14 mouse cellular contexts compared by ENCODE assay signal in genomic region chr2:31961791-31962222, GRCm38 (mm10). TPM values are rescaled to one million over a fixed set of nuclear protein-coding genes. Genes with fewer than 3 reads are reported as not detected.
A peak's percentile ranks its signal among the peaks of the same experiment; 100 is the strongest.
DNase-seq lines count a peak whose midpoint lies in the region; ATAC-seq and TF ChIP-seq lines count a peak whose summit lies in the region.
"Had no signal": no experiment of that assay in that cellular context is flagged by ENCODE, and none has a peak within 500 bp of the region (broad histone marks: within the 10 kb centered on the region; RNA-seq: fewer than 3 reads in every experiment).

No protein-coding gene starts in this region.

- H3K4me3 ChIP-seq in embryonic facial prominence, embryonic 10.5 days: no peak overlapping the region
- H3K4me3 ChIP-seq in hindbrain, embryonic 15.5 days: no peak overlapping the region
- H3K4me3 ChIP-seq in cerebellum, adult 2 months (replicated peaks; ENCODE audit: insufficient read depth, low read depth, low read length): no peak overlapping the region
- H3K4me3 ChIP-seq: megakaryocyte, embryonic 14.5 days had no signal

- 61% methylated on average over 4 of the region's 4 CpGs for WGBS in embryonic facial prominence, embryonic 10.5 days
- WGBS in hindbrain, embryonic 15.5 days: 66% methylated on average over 4 of the region's 4 CpGs
- WGBS in cerebellum, adult 2 months: 58% methylated on average over 4 of the region's 4 CpGs

- no peak overlapping the region for H3K9ac ChIP-seq in hindbrain, embryonic 15.5 days

- TF ChIP-seq POLR2A in cerebellum, adult 2 months (IDR thresholded peaks at IDR 0.05; ENCODE audit: borderline replicate concordance, insufficient read depth, low read length): no peak

- ATAC-seq in hindbrain, embryonic 15.5 days (ENCODE audit: low FRiP score, low read depth): no peak

- peaks cover 94% of the 10 kb centered on the region for H3K36me3 ChIP-seq in embryonic facial prominence, embryonic 10.5 days (replicated peaks)
- no peaks in the 10 kb centered on the region for H3K36me3 ChIP-seq in hindbrain, embryonic 15.5 days
- H3K36me3 ChIP-seq: G1E had no signal

- no peaks in the 10 kb centered on the region for H3K9me3 ChIP-seq in embryonic facial prominence, embryonic 10.5 days
- H3K9me3 ChIP-seq in hindbrain, embryonic 15.5 days: no peaks in the 10 kb centered on the region
- H3K9me3 ChIP-seq: G1E; megakaryocyte, embryonic 14.5 days had no signal

- peak; percentile 84 for DNase-seq in A20 (ENCODE audit: low read depth, low spot score)
- no peak for DNase-seq in embryonic facial prominence, embryonic 10.5 days (ENCODE audit: low spot score)
- DNase-seq in kidney, postnatal 36 days: peak; percentile 62 to 69
- no peak for DNase-seq in gastrocnemius, postnatal 36 days
- DNase-seq in right cerebral cortex, adult 2 months (ENCODE audit: low spot score in 2 of 2): no peak
- DNase-seq in left cerebral cortex, postnatal 14 days (ENCODE audit: low spot score in 2 of 2): no peak
- DNase-seq in cerebellum, adult 2 months: no peak
- DNase-seq: adrenal gland, postnatal 36 days; gastrocnemius, postnatal 14 days; right cerebral cortex, postnatal 4 days; thymus, postnatal 25 days had no signal

- peaks cover 31% of the 10 kb centered on the region for H3K4me1 ChIP-seq in embryonic facial prominence, embryonic 10.5 days
- peaks cover 26% of the 10 kb centered on the region for H3K4me1 ChIP-seq in hindbrain, embryonic 15.5 days (replicated peaks)
- peaks cover 16% of the 10 kb centered on the region for H3K4me1 ChIP-seq in cerebellum, adult 2 months (ENCODE audit: control insufficient read depth, insufficient read depth, low read length)

- H3K27me3 ChIP-seq in embryonic facial prominence, embryonic 10.5 days (replicated peaks; ENCODE audit: low read depth, poor library complexity, severe bottlenecking): no peaks in the 10 kb centered on the region
- no peaks in the 10 kb centered on the region for H3K27me3 ChIP-seq in hindbrain, embryonic 15.5 days
- H3K27me3 ChIP-seq in cerebellum, adult 2 months (ENCODE audit: control insufficient read depth, insufficient read depth, low read length): no peaks in the 10 kb centered on the region

- peak overlapping the region; percentile 70; the same call in 1 of the 2 replicates for H3K27ac ChIP-seq in embryonic facial prominence, embryonic 10.5 days (replicated peaks)
- peak overlapping the region; percentile 80 for H3K27ac ChIP-seq in hindbrain, embryonic 15.5 days (replicated peaks)
- H3K27ac ChIP-seq in cerebellum, adult 2 months (ENCODE audit: insufficient read depth, low read length): no peak overlapping the region

- H3K4me2 ChIP-seq in hindbrain, embryonic 15.5 days: 0 out of 2 replicates have a peak overlapping the region, but pooled peaks have one; percentile 21

- intact Hi-C loops in gastrocnemius, postnatal 36 days (cut with DNase I): no loop called here
- intact Hi-C loops in left cerebral cortex, postnatal 14 days (cut with DNase I): no loop called here

- TF ChIP-seq CTCF in cerebellum, adult 2 months (IDR thresholded peaks at IDR 0.05; ENCODE audit: borderline replicate concordance, insufficient read depth, low read depth, low read length): no peak

RNA-seq across cellular contexts. Expression of gene Aif1l, which starts 11.9 kb away (rescaled TPM):
- 89.0 and 93.2 TPM in 2 replicates for polyA plus RNA-seq in embryonic facial prominence, embryonic 10.5 days (2016; fragmentation: Nextera tagmentation; extraction: Ambion mirVana)
- 23.5 and 23.7 TPM in 2 replicates for polyA plus RNA-seq in hindbrain, embryonic 15.5 days (2015; fragmentation: Nextera tagmentation; extraction: Ambion mirVana)
- 1 to 10 TPM; 3.2 to 4.5 TPM for total RNA-seq in gastrocnemius, postnatal 36 days (2021)
- total RNA-seq in left cerebral cortex, postnatal 14 days (2021): 1 to 10 TPM; 2.4 to 7.1 TPM
- 11.7 and 14.1 TPM in 2 replicates for polyA plus RNA-seq in cerebellum, adult 2 months (2012; rRNA removed)
- polyA plus RNA-seq: G1E had no signal

RNA-seq across cellular contexts. Expression of gene Nup214, which starts 12.4 kb away (rescaled TPM):
- 120 and 121 TPM in 2 replicates for polyA plus RNA-seq in embryonic facial prominence, embryonic 10.5 days (2016; fragmentation: Nextera tagmentation; extraction: Ambion mirVana)
- polyA plus RNA-seq in hindbrain, embryonic 15.5 days (2015; fragmentation: Nextera tagmentation; extraction: Ambion mirVana): 61.6 and 64.8 TPM in 2 replicates
- total RNA-seq in gastrocnemius, postnatal 36 days (2021): 10 to 100 TPM; 13.9 to 28.4 TPM
- 10 to 100 TPM; 51.3 to 53.5 TPM for total RNA-seq in left cerebral cortex, postnatal 14 days (2021)
- polyA plus RNA-seq in cerebellum, adult 2 months (2012; rRNA removed): 43.7 and 47.0 TPM in 2 replicates

Comparison
In these comparisons a context has a peak if more than half of its experiments do, and no peak if none do; other contexts are left out.
1. DNase-seq: peak in A20 (single experiment) and kidney, postnatal 36 days (2 of 2); none in embryonic facial prominence, embryonic 10.5 days (single experiment), gastrocnemius, postnatal 36 days (0 of 2), right cerebral cortex, adult 2 months (0 of 2), left cerebral cortex, postnatal 14 days (0 of 2) and cerebellum, adult 2 months (0 of 2).